Mouse (Mus musculus): ENCODE measurements at regions not wholly inside any gene's neighbourhood (a gene's known extent, or its start where the extent isn't known, plus 50 kb on each side); places are given as distances from the start of the nearest gene placed in this dataset.

GRCm38 (mm10) chr5:73945671-73946070 lies 122.6 kb downstream of the Usp46 start:
- H3K27ac ChIP-seq (ENCODE audit: insufficient read depth, low read depth, low read length): no peak overlapping the region
- no peaks in the 10 kb centered on the region for H3K27me3 ChIP-seq (replicated peaks; ENCODE audit: control insufficient read depth, insufficient read depth, low read length)
- H3K4me3 ChIP-seq (ENCODE audit: insufficient read depth, low read depth, low read length): no peak overlapping the region
- H3K36me3 ChIP-seq (ENCODE audit: control insufficient read depth, insufficient read depth, low read length): no peaks in the 10 kb centered on the region
- no peak for TF ChIP-seq CTCF (conservative IDR thresholded peaks at IDR 0.05; ENCODE audit: insufficient read depth, insufficient read length, low read depth, low read length)
- TF ChIP-seq POLR2A (IDR thresholded peaks at IDR 0.05; ENCODE audit: low read depth, low read length): no peak
- WGBS: 93% methylated on average over 3 of the region's 3 CpGs
- H3K4me1 ChIP-seq (ENCODE audit: control insufficient read depth, insufficient read depth, low read length): no peaks in the 10 kb centered on the region
- DNase-seq: no peak

- no peak for DNase-seq
- H3K4me1 ChIP-seq (ENCODE audit: control insufficient read depth, insufficient read depth, low read length): no peaks in the 10 kb centered on the region
- 87% methylated on average over 6 of the region's 6 CpGs for WGBS
Observed at GRCm38 (mm10) chr5:73946164-73946563, 122.1 kb downstream of the Usp46 start.

GRCm38 (mm10) chr5:73948031-73948899 lies 120.0 kb downstream of the Usp46 start:
- Histone ChIP-seq H3K36me3 (ENCODE audit: control insufficient read depth, insufficient read depth, low read length) (no peaks in the 10 kb centered on the region), H3K27me3 (replicated peaks; ENCODE audit: control insufficient read depth, insufficient read depth, low read length) (no peaks in the 10 kb centered on the region), H3K4me3 (ENCODE audit: insufficient read depth, low read depth, low read length) (no peak overlapping the region), H3K4me1 (ENCODE audit: control insufficient read depth, insufficient read depth, low read length) (no peaks in the 10 kb centered on the region), H3K27ac (ENCODE audit: insufficient read depth, low read depth, low read length) (no peak overlapping the region)
- no peak for DNase-seq
- TF ChIP-seq POLR2A (IDR thresholded peaks at IDR 0.05; ENCODE audit: low read depth, low read length) (no peak), CTCF (conservative IDR thresholded peaks at IDR 0.05; ENCODE audit: insufficient read depth, insufficient read length, low read depth, low read length) (no peak)
- 90% methylated on average over 9 of the region's 9 CpGs for WGBS

More at GRCm38 (mm10) chr5:73946164-73946563, 122.1 kb downstream of the Usp46 start:
- TF ChIP-seq POLR2A (IDR thresholded peaks at IDR 0.05; ENCODE audit: low read depth, low read length): no peak
- TF ChIP-seq CTCF (conservative IDR thresholded peaks at IDR 0.05; ENCODE audit: insufficient read depth, insufficient read length, low read depth, low read length): no peak
- H3K36me3 ChIP-seq (ENCODE audit: control insufficient read depth, insufficient read depth, low read length): no peaks in the 10 kb centered on the region
- no peak overlapping the region for H3K4me3 ChIP-seq (ENCODE audit: insufficient read depth, low read depth, low read length)
- H3K27ac ChIP-seq (ENCODE audit: insufficient read depth, low read depth, low read length): no peak overlapping the region
- H3K27me3 ChIP-seq (replicated peaks; ENCODE audit: control insufficient read depth, insufficient read depth, low read length): no peaks in the 10 kb centered on the region
